Mouse (Mus musculus) heart, embryonic 13.5 days (tissue): ENCODE measurements around the gene Cfap54. TPM values are rescaled to one million over a fixed set of nuclear protein-coding genes. Genes with fewer than 3 reads are reported as not detected.

Source experiments
- ATAC-seq: fragments of 200-750 bp; cut with Nextera tagmentation; 2 replicates; pipeline ENCODE4 v1.8.0; 2017; ENCODE audit warnings: moderate TSS enrichment; ENCODE audit not compliant: insufficient number of reproducible peaks, low FRiP score, low TSS enrichment; ENCODE audit errors: extremely low read depth
- H3K27ac ChIP-seq: fragments of 300-500 bp; sonication (generic); replicated peaks from 2 replicates; pipeline ENCODE4 v1.5.1; 2015; ENCODE audit warnings: moderate library complexity, mild to moderate bottlenecking, inconsistent platforms
- H3K27me3 ChIP-seq: fragments of 300-500 bp; sonication (generic); replicated peaks from 2 replicates; pipeline ENCODE4 v1.6.1; 2015; ENCODE audit warnings: mild to moderate bottlenecking, inconsistent platforms
- H3K36me3 ChIP-seq: fragments of 300-500 bp; sonication (generic); 2 replicates; pipeline ENCODE4 v1.6.1; 2015; ENCODE audit warnings: mild to moderate bottlenecking, inconsistent platforms
- H3K4me1 ChIP-seq: fragments of 300-500 bp; sonication (generic); 2 replicates; pipeline ENCODE4 v1.6.1; 2015; ENCODE audit warnings: inconsistent platforms
- H3K4me2 ChIP-seq: fragments of 300-500 bp; sonication (generic); 2 replicates; pipeline ENCODE4 v1.6.1; 2015; ENCODE audit warnings: inconsistent platforms, mild to moderate bottlenecking, moderate library complexity
- H3K4me3 ChIP-seq: fragments of 300-500 bp; sonication (generic); 2 replicates; pipeline ENCODE4 v1.5.1; 2015; ENCODE audit warnings: moderate library complexity, mild to moderate bottlenecking, inconsistent platforms
- H3K9ac ChIP-seq: fragments of 300-500 bp; sonication (generic); 2 replicates; pipeline ENCODE4 v1.6.1; 2015; ENCODE audit warnings: inconsistent platforms, mild to moderate bottlenecking, moderate library complexity
- H3K9me3 ChIP-seq: fragments of 300-500 bp; sonication (generic); 2 replicates; pipeline ENCODE4 v1.6.1; 2016; ENCODE audit warnings: inconsistent platforms
- WGBS: fragments of 180-500 bp; shearing (Covaris S2); methylation state at CpG from one replicate; pipeline ENCODE4 v1.1.7; 2015; ENCODE audit warnings: mixed read lengths; 5-methylcytosine and 5-hydroxymethylcytosine counted together
- polyA plus RNA-seq: library from polyadenylated mRNA; unstranded; fragments of >200 nt; fragmentation: Nextera tagmentation; extraction: Ambion mirVana; gene quantifications from 2 replicates; pipeline ENCODE4 v1.2.1, GENCODE M21; 2015

Cfap54 gene
- polyA plus RNA-seq, 1 experiment from 2014 or later, result 0.23 TPM

GRCm38 (mm10) chr10:93051016-93051726 lies 30.2 kb downstream of the Cfap54 start:
- peak overlapping the region; percentile 71; the same call in 1 of the 2 replicates for H3K9ac ChIP-seq
- peak overlapping the region; percentile 37 for H3K4me3 ChIP-seq
- WGBS, result 35% methylated on average over 13 of the region's 13 CpGs

DNA sequence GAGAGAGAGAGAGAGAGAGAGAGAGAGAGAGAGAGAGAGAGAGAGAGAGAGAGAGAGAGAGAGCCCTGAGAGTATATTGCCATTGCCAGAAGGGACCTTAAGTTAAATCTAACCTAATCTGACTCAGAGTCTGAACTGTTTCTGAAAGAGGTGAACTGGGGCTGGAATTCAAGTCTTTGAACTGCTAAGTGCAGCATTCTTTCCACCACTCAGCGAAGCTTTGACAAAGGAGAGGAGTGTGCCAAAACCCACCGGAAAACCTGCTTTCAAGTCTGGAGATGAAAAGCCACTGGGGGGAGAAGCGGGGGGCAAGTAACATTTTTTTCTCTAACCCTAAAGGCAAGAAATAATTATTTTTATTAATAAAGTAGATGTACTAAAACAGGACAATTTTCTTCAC lies 30.8 kb downstream of the Cfap54 start:
- Histone ChIP-seq H3K9ac (no peak overlapping the region), H3K4me3 (no peak overlapping the region), H3K4me1 (no peaks in the 10 kb centered on the region; the same call in 1 of the 2 replicates), H3K27ac (no peak overlapping the region), H3K27me3 (no peaks in the 10 kb centered on the region), H3K4me2 (no peak overlapping the region), H3K36me3 (no peaks in the 10 kb centered on the region), H3K9me3 (no peaks in the 10 kb centered on the region)
- ATAC-seq, result no peak
- 52% methylated on average over 3 of the region's 3 CpGs for WGBS

More at GRCm38 (mm10) chr10:93051016-93051726, 30.2 kb downstream of the Cfap54 start:
- Histone ChIP-seq H3K4me1 (no peaks in the 10 kb centered on the region; the same call in 1 of the 2 replicates), H3K4me2 (peak overlapping the region; percentile 67), H3K27me3 (no peaks in the 10 kb centered on the region), H3K36me3 (no peaks in the 10 kb centered on the region), H3K9me3 (no peaks in the 10 kb centered on the region), H3K27ac (no peak overlapping the region)
- ATAC-seq, result no peak

DNA sequence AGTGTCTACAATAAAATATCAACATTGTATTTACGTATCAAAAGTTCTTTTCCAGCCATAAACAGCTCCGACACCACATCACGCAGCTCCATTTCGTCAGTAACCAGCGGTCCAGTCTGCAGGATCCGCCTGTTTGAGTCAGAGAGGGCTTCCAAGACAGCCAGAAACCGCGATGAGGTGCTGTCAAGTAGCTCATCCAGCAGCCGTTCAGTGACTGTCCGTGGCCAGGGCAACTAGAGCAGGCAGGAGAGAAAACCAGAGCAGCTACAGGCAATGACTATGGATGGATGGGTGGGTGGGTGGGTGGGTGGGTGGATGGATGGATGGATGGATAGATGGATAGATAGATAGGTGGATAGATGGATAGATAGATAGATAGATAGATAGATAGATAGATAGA lies 38.2 kb downstream of the Cfap54 start:
- WGBS, result 88% methylated on average over 10 of the region's 10 CpGs
- ATAC-seq, result no peak
- 0 out of 2 replicates have a peak, but pooled peaks cover 3% of the 10 kb centered on the region for H3K4me1 ChIP-seq
- no peaks in the 10 kb centered on the region for H3K27me3 ChIP-seq
- H3K27ac ChIP-seq, result no peak overlapping the region
- H3K9me3 ChIP-seq, result no peaks in the 10 kb centered on the region
- no peak overlapping the region for H3K4me3 ChIP-seq
- H3K36me3 ChIP-seq, result no peaks in the 10 kb centered on the region
- no peak overlapping the region for H3K4me2 ChIP-seq
- H3K9ac ChIP-seq, result no peak overlapping the region

- no peak overlapping the region for H3K4me2 ChIP-seq
- H3K4me1 ChIP-seq, result 0 out of 2 replicates have a peak, but pooled peaks cover 3% of the 10 kb centered on the region
- 84% methylated on average over 3 of the region's 3 CpGs for WGBS
- no peak overlapping the region for H3K9ac ChIP-seq
- no peak for ATAC-seq
- no peaks in the 10 kb centered on the region for H3K36me3 ChIP-seq
- no peak overlapping the region for H3K4me3 ChIP-seq
- H3K27me3 ChIP-seq, result no peaks in the 10 kb centered on the region
- H3K9me3 ChIP-seq, result no peaks in the 10 kb centered on the region
- H3K27ac ChIP-seq, result no peak overlapping the region
Observed at GRCm38 (mm10) chr10:93041850-93042249, 39.6 kb downstream of the Cfap54 start.

DNA sequence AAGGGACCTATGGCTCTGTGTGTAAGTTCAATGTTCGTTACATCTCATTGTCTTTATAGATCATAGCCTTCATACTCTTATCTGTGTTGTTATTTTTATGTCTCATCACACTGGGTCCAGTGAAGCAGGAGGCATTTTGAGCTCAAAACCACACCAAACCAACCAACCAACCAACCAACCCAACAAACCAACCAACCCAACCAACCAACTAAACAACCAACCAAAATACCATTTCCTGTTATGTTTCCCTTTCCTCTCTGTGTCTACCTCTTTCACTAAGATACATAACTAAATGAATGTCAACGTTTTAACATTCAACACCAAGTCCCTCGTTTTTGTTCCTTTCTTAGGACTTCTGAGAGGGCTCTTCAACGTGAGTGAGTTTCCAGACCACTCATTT lies 40.0 kb downstream of the Cfap54 start:
- H3K4me2 ChIP-seq, result no peak overlapping the region
- no peak overlapping the region for H3K9ac ChIP-seq
- H3K4me3 ChIP-seq, result no peak overlapping the region
- no peaks in the 10 kb centered on the region for H3K9me3 ChIP-seq
- WGBS, result 68% methylated on average over 4 of the region's 4 CpGs
- no peaks in the 10 kb centered on the region for H3K27me3 ChIP-seq
- no peak overlapping the region for H3K27ac ChIP-seq
- H3K4me1 ChIP-seq, result 0 out of 2 replicates have a peak, but pooled peaks cover 3% of the 10 kb centered on the region
- H3K36me3 ChIP-seq, result no peaks in the 10 kb centered on the region
- ATAC-seq, result no peak

- Histone ChIP-seq H3K27ac (no peak overlapping the region), H3K4me1 (0 out of 2 replicates have a peak, but pooled peaks cover 3% of the 10 kb centered on the region), H3K9me3 (no peaks in the 10 kb centered on the region), H3K36me3 (no peaks in the 10 kb centered on the region), H3K27me3 (no peaks in the 10 kb centered on the region), H3K9ac (no peak overlapping the region), H3K4me2 (no peak overlapping the region), H3K4me3 (no peak overlapping the region)
- 79% methylated on average over 3 of the region's 3 CpGs for WGBS
- ATAC-seq, result no peak
Observed at GRCm38 (mm10) chr10:93036532-93036931, 44.9 kb downstream of the Cfap54 start.

DNA sequence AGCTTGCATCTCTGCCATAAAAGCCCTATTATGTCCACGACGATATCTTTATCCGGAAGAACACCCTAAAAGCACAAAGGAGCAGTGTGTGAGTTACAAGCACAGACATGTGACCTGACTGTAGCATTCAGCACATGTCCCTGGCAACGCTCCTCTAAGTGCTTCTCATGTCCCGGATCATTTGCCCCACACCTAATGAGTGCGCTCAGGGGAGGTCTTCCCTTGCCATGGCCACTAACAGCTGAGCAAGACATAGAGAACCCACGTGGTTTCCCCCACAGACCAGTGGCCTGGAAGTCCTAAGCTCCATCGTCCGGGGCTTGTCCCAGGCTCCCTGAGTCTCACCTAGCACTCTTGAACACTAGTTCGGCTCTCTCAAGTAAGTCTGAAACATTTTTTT lies 45.9 kb downstream of the Cfap54 start:
- Histone ChIP-seq H3K9ac (no peak overlapping the region), H3K4me1 (0 out of 2 replicates have a peak, but pooled peaks cover 3% of the 10 kb centered on the region), H3K36me3 (no peaks in the 10 kb centered on the region), H3K4me2 (no peak overlapping the region), H3K27ac (no peak overlapping the region), H3K27me3 (no peaks in the 10 kb centered on the region), H3K9me3 (no peaks in the 10 kb centered on the region), H3K4me3 (no peak overlapping the region)
- no peak for ATAC-seq
- WGBS, result 71% methylated on average over 10 of the region's 10 CpGs

- no peak overlapping the region for H3K4me3 ChIP-seq
- H3K4me1 ChIP-seq, result no peaks in the 10 kb centered on the region
- no peaks in the 10 kb centered on the region for H3K27me3 ChIP-seq
- WGBS, result 67% methylated on average over 8 of the region's 8 CpGs
- no peak overlapping the region for H3K4me2 ChIP-seq
- no peak overlapping the region for H3K9ac ChIP-seq
- H3K27ac ChIP-seq, result no peak overlapping the region
- H3K9me3 ChIP-seq, result no peaks in the 10 kb centered on the region
- H3K36me3 ChIP-seq, result no peaks in the 10 kb centered on the region
- no peak for ATAC-seq
Observed at GRCm38 (mm10) chr10:93023295-93023694, 58.1 kb downstream of the Cfap54 start.

GRCm38 (mm10) chr10:93014059-93014795 lies 67.2 kb downstream of the Cfap54 start:
- ATAC-seq, result no peak
- WGBS, result 50% methylated on average over 8 of the region's 8 CpGs
- no peaks in the 10 kb centered on the region; the same call in 1 of the 2 replicates for H3K27me3 ChIP-seq
- no peak overlapping the region for H3K4me2 ChIP-seq
- no peak overlapping the region for H3K27ac ChIP-seq
- no peaks in the 10 kb centered on the region for H3K4me1 ChIP-seq
- no peak overlapping the region for H3K4me3 ChIP-seq
- no peak overlapping the region for H3K9ac ChIP-seq
- 0 out of 2 replicates have a peak, but pooled peaks cover 5% of the 10 kb centered on the region for H3K9me3 ChIP-seq
- no peaks in the 10 kb centered on the region for H3K36me3 ChIP-seq

- H3K9me3 ChIP-seq, result 0 out of 2 replicates have a peak, but pooled peaks cover 5% of the 10 kb centered on the region
- ATAC-seq, result no peak
- H3K4me2 ChIP-seq, result no peak overlapping the region
- H3K4me1 ChIP-seq, result no peaks in the 10 kb centered on the region
- no peak overlapping the region for H3K4me3 ChIP-seq
- 76% methylated on average over 14 of the region's 14 CpGs for WGBS
- no peak overlapping the region for H3K9ac ChIP-seq
- no peak overlapping the region for H3K27ac ChIP-seq
- H3K36me3 ChIP-seq, result no peaks in the 10 kb centered on the region
- no peaks in the 10 kb centered on the region; the same call in 1 of the 2 replicates for H3K27me3 ChIP-seq
Observed at GRCm38 (mm10) chr10:93011085-93011484, 70.3 kb downstream of the Cfap54 start.

GRCm38 (mm10) chr10:93006970-93007369 lies 74.4 kb downstream of the Cfap54 start:
- no peak overlapping the region for H3K9ac ChIP-seq
- H3K4me3 ChIP-seq, result no peak overlapping the region
- no peak overlapping the region for H3K27ac ChIP-seq
- no peaks in the 10 kb centered on the region; the same call in 1 of the 2 replicates for H3K27me3 ChIP-seq
- H3K36me3 ChIP-seq, result no peaks in the 10 kb centered on the region
- no peak for ATAC-seq
- H3K4me2 ChIP-seq, result no peak overlapping the region
- WGBS, result 36% methylated on average over 3 of the region's 3 CpGs
- no peaks in the 10 kb centered on the region for H3K4me1 ChIP-seq
- no peaks in the 10 kb centered on the region for H3K9me3 ChIP-seq
